Mouse (Mus musculus): Measurements from ENCODE around the gene Zfp978.
"Not testable (repeated sequence)": the region's sequence is repeated elsewhere in the genome, so short reads cannot be mapped to it uniquely, and the experiment has no call there.

Gene Zfp978

DNA sequence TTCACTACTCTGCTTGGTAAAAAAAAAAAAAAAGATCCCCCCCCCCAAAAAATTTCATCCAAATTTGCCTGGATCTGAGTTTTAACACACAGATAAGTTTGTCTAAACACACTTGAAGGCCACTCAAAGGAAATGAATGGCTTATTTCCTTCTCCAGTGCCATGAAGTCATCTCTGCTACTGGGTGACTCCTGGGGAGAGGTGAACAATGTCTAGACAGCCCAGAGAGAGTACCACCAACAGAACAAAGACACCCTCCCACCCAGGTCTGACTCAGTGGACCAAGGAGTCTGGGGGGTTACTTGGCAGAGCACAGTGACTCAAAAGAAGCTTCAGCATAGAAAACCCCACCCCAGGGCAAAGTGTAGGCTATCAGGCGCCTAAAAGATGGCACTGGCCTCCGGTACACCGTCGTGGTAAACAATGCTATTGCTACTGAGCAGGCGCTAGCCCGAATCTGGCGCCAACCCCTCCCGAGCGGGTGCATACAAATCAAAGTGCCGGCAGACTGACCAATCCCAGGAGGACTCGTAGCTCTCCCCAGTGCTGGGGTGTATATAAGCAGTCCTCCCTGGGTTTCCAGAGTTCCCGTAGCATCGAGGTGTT, 9.6 kb upstream of the Zfp978 start:
- not testable (repeated sequence) for DNase-seq

DNA sequence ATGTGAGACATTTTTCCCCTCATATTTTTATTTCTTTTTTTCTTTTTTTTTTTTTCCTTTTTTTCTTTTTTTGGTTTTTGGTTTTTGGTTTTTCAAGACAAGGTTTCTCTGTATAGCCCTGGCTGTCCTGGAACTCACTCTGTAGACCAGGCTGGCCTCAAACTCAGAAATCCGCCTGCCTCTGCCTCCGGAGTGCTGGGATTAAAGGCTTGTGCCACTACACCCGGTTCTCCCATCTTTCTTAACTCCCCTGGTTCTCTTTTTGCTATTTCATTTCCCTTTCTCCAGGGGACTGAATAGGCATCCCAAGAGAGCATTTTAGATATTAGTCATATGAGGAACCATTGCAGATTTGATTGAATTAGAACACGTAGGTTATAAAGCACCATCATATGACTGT, 7.5 kb upstream of the Zfp978 start:
- DNase-seq, result not testable (repeated sequence)

DNA sequence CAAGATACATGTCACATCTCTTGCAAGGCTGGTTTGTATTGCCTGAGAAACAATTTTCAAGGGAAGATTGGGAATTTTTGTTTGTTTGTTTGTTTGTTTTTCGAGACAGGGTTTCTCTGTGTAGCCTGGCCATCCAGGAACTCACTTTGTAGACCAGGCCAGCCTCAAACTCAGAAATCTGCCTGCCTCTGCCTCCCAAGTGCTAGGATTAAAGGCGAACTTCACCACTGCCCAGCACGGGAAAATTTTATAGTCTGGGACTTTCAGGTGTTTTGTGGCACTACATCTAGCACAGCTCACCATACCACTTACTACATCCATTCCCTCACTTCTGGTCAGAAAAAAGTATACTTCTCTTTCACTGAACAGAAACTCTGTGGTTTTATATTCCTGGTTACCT, 5.1 kb upstream of the Zfp978 start:
- not testable (repeated sequence) for DNase-seq

DNA sequence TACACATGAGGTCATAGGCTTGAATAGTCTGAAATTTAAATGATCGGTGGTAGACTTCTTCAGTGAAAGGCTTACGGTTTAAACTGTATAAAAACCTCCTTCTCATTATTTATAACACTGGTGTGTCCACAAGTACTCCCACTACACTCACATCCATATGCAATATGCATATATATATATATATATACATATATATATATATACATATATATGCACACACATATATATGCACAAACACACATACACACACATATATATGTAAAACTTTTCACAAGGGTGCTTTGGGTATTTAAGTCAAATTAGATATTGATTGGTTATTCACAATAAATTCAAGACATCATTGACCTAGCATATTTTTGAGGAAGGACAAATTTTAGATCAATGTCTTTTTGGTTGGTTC, 3.9 kb upstream of the Zfp978 start:
- DNase-seq, result not testable (repeated sequence)

DNA sequence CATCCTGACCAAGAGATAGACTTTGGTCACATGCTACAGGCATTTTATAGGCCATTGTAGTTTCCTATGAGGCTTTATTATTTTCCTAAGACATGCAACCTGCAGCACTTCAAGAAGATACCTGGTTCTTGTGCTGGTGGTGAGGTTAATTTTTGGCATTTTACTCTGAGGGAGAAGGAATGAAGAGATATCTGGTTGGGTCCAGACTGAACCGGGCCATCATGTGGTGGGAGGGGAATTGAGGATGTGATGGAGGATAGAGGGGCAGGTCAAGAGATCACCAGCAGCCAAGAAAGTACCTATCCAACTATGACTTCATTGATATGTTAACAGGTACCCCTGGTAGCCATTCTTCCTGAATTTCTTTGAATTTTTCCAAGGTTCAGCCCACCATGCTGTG, 769 bp downstream of the Zfp978 start:
- not testable (repeated sequence) for DNase-seq

DNA sequence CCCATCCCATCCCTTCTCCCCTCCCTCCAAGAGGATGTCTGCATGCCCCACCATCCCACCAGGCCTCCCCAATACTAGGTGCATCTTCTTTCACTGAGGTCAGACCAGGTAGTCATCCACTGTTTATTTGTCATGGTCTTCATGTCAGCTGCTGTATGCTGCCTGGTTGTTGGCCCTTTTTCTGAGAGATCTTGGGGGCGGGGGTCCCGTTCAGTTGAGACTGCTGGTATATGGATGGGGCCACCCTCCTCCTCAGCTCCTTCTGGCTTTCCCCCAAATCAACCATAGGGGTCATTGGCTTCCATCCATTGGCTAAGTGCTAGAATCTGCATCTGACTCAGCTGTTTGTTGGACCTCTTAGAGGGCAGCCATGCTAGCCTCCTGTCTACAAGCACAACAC, 8.5 kb downstream of the Zfp978 start:
- DNase-seq, result not testable (repeated sequence)

DNA sequence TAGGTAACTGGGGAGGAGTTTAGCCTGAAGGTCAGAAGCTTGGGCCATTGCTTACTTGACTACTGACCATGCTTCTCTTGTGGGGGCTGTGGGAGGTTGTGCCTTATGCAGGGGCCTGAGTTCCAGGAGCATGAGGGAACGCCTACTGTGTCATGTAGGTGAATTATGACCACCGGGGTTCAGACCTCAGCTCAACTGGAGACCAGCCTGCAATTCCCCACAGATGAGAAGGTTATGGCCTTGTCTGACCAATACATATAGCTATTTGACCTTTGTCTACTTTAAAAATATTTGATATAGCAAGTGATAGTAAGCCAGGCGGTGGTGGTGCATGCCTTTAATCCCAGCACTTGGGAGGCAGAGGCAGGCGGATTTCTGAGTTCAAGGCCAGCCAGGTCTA, 22.1 kb downstream of the Zfp978 start:
- not testable (repeated sequence) for DNase-seq

DNA sequence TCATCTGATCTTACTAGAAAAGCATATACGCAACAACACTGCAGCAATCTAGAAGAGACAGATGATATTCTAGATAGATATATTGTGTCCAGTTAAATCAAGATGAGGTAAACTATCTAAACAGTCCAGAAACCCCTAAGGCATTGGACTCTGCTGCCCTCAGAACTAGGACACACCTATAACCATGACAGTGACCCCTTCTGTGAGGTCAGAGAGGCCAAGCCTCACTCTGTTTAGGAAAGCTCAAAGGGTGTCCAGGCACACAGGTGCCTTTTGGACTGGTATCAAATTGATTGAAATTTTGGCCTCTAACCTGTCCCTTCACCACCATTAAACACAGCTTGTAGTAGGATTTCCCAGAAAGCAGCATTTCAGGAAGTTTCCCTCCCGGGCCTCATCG, 36.1 kb downstream of the Zfp978 start:
- not testable (repeated sequence) for DNase-seq

DNA sequence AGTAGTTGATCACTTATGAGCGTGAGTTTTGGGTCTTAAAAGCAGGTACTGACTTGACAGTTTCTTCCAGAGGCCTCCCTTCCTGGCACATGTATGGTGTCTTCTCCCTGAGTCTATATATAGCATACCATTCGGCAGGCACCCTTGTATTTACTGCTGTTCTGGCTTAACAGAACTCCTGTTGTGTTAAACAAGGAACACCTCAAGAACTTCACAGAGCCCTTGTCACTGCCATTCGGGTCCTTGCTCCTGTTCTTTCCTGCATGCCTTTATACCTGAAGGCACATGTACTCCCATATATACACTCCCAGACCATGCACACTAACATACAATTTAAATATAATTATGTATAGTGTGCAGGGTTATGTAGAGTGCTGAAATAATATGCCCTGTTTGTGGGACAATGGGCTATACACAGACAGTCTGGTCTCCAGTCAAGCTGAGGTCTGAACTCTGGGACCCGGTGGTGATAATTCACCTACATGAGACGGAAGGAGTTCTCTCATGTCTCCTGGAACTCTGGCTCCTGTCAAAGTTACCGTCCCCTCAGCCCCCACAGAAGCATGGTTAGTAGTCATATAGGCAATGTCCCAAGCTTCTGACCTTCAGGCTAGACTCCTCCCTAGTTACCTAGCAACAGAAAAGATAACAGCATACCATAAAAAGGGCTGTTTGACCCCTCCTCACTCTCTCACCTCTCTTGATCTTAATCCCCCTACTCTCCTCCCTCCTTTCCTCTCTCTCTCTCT, 37.0 kb downstream of the Zfp978 start:
- not testable (repeated sequence) for DNase-seq

DNA sequence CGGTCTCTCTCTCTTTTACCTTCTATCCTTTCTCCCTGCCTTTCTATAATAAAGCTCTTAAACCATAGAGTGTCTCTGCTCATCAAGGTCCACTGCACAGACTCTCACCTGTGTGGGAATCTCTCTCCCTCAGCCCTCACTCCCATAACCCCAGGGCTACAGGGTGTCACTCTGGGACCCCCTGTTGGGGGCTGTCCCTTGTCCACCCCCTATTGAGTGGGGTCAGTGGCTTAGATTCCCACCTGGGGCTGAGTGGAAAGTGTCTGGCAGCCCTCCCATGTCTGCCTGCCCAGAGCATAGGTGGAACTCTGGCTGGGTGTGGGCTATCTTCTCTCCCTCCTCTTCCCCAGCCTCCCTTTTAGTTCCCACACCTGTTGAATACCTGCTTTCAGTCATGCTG, 37.6 kb downstream of the Zfp978 start:
- DNase-seq, result not testable (repeated sequence)

DNA sequence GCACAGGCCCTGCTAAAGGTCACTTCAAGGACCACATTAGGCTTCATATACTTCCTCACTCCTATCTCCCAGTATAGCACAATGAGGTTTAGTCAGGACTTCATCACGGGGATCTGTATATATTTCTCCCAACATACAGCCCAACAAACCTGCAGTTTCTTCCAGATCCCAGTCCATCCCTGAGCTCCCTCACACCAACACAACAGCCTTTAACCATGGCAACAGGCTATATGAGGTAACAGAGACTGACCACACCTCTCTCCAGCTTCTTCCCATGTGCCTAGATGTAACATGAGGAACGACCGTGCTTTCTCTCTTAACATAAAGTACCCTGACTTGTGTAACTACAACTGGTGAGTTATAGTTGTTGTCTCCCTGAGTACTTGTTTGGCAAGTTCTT, 38.4 kb downstream of the Zfp978 start:
- DNase-seq, result not testable (repeated sequence)

DNA sequence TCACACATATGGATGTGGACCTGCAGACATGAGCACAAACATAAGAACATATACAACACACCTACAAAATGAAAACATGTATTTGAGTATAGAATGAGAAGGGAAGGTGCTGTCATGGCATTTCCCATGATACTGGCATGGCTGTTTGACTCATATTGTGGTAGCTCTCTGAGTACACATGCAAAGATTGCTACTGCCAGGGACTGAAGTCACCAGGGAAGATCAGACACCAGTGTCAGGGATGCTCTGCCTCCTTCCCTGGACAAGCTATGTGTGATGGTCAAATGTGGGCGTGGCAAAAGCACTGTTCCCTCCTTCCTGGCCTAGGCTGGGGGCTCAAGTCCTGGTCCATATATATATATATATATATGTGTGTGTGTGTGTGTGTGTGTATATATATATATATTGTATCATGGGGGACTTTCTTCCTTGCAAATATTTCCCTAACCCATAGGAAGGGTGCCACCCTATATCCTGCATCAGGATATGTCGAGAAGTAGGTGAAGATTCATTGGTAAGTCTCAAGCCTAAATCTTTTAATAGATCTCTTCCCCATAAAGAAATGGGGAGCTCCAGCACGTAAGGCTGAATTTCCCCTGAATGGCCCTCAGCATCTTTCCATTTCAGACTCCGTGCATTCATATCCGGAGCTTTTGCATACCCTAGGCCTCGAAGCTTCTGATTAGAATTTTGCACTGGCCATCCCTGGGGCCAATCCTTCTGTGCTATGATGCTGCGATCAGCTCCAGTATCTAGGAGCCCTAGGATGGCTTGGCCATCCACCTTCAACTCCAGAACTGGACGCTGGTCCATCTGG, 39.1 kb downstream of the Zfp978 start:
- not testable (repeated sequence) for DNase-seq

DNA sequence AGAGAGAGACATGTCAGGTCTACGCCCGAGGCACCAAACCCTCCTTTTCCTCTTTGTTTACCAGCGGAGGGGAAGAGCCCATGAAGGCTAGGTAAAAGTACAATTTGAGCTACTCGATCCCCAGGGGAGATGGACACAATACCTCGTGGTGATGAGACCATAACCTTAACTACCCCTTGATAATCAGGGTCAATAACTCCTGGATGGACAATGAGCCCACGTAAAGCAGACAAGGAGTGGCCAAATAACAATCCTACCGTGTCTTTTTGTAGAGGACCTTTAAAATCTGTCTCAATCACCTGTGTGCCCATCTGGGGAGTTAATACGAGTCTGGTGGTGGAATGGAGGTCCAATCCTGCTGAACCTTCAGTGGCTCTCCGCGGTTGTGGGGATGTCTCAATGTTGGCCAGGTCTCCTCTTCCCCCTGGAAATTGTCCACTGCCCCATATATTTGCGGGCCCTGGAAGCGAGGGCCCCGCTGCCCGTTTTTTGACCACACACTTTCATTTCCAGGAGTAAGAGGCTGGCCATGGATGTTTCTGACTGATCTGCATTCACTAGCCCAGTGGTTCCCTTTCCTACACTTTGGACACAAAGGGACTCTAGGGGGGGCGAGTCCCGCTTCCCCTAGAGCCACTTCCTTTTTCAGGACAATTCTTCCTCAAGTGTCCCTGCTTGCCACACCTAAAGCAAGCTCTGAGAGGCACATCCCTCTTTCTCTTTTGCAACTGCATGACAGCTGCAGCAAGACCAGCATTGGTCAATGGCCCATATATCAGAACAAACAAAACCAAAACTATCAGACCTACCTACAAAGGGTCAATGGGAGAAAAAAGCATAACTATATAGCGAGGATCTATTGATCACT, 40.0 kb downstream of the Zfp978 start:
- not testable (repeated sequence) for DNase-seq

DNA sequence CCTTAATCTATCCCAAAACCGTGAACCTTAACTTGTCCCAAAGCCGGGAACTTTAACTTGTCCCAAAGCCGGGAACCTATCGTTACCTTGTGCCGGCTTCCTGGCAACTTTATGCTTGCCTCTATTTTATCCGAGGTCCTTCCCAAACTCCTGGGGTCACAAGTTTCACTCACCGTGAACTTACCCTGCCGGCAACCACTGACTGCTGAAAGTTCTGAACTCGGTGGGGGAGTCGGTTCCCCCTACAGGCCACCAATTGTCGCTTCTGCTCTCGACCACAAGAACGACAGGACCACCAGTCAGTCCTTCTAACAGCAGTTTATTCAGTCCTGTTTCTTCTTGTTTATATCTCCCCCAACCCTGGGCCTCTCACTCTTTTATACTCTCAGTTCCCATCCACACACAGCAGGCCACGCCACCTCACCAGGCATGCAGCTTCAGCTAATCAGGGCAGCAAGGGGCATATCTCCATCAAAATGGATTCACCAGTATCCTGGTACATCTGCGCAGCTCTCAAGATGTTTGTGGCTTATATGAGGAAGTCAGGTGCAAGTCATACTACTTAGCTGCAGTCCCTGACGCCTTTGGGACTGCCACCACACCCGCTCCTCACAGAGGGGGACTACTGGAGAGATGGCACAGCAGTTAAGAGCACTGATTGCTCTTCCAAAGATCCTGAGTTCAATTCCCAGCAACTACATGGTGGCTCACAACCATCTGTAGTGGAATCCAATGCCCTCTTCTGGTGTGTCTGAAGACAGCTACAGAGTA, 40.8 kb downstream of the Zfp978 start:
- DNase-seq, result not testable (repeated sequence)

DNA sequence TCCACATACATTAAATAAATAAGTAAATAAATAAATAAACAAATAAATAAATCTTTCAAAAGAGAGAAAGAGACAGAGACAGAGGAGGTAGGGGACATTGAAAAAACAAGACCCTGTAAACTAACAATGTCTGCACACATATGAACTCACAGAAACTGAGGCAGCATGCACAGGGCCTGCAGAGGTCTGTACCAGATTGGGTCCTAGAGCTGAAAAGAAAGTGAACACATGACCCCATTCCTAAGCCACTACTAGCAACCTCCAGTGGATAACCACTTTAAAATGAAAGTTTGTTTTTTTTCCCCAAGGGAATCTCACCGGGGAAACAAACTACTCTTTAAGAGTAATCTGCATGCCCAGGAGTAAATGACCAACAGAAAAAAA, 41.4 kb downstream of the Zfp978 start:
- not testable (repeated sequence) for DNase-seq

DNA sequence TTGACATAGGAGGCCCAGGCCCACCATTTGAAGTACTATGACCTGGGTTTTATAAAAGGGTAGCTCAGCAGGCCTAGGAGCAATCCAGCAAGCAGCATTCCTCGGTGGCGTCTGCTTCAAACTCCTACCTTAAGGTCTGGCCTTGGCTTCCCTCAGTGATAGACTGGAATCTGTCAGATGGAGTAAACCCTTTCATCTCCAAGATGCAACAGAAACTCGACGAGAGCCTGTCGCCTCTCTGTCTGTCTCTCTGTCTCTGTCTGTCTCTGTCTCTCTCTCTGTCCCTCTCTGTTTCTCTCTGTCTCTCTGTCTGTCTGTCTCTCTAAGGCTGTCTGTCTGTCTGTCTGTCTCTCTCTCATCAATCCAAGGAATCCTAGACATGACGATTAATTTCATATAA, 42.4 kb downstream of the Zfp978 start:
- not testable (repeated sequence) for DNase-seq

DNA sequence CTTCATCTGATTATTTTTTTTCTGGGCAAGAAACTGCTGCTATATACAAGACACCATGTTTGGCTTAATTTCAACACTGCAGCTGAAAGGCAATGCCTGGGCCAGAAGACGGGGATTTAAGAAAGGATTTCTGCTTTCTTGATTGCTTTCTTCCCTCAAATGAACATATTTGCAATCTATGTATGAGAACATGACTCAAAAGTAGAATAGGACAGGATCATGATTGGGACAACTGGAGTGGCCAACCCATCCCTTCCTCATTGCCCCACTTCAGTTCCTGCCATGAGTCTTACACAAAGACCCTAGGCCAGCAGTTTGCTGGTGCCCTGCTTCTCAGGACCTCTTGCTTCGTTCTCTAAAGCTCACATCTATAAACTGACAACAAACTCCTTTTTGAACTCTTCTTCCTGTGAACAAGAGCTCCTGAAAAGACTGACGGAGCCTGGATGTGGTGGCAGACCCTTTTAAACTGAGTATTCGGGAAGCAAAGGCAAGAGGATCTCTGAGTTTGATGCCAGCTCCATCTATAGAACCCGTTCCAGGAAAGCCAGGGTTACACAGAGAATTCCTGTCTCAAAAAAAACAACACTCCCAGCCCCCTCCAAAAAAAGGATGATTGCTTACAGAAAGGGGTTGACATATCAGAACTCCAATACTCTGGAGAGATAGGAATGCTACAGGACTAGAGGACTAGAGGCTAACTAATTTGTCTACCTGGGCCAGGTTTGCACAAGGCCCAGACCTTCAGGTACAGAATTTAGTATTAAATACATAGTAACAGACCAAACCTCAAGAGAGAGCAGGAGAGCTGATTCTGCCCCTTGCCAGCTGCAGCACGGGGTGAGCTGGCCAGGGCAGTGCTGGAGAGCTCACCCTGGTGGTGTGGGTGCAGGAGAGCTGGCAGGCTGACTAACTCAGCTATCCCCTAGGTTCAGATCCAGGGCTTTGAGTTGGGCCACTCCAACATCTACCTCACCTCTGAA, 43.1 kb downstream of the Zfp978 start:
- DNase-seq, result not testable (repeated sequence)

DNA sequence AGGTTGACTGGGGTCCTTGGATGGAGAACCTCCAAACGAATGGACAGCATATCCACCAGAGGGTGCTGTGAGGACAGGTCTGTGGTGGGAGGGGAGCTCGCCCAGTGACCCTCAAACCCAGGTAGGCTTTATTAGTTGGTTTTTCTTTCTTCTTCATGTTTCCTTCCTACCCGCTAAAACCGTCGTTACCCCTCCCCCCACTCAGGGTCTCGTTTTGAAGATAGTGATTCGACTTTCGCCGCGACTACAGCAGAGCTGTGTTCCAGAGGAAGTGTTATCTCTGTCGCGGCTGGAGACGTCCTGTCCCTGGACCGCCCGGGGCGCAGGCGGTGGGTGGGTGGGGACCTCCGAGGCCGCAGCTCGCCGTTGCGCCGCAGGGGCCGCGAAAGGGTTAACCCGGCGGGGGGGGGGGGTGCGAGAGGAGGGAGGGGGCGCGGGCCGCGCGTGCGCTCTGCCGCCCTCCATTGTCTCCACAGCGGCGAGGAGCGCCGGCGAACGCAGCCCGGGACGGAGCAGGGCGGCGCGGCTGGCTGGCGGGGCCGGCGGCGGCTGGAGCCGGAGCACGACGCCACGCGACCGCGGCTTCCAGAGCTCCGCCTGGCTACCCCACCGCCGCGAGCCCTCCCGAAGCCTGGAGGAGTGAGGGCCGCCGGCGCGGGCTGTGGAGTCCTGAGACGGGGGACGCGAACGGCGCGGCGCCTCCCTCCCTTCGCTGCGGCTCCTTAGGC, 45.8 kb downstream of the Zfp978 start:
- no peak for DNase-seq

DNA sequence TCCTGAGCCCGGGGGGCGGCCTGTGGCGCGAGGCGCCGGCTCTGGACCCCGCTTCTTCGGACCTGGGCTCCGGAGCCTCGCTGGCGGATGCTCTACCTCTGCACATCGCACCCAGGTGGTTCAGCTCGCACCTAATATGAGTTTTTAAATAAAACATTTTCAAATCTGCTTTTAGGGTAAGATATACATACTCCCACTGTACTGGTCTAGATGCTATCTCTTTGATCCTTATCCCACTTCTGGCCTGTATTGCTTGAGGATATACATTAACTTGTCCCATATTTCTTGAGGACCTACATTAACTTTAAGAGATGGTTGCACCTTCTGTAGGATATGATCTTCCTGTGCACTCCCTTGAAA, 46.3 kb downstream of the Zfp978 start:
- DNase-seq, result no peak

DNA sequence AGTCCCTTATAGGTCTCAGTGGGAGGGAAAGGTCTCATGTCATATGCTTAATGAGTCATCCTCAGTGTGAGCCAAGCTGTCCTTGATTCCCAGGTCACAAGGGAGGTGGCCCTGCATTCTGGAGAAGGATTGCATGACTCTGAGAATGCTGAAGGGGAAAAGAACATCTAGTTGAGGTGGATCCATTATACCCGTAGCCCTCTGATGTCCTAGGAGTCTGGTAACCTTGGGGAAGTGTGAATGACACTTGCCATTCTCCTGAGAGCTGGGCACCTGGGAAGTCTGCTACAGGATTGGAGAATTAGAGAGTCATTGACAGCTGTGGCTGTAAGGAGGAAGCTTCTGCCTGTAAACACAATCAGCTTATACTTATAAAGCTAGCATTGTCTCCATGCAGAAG, 55.3 kb downstream of the Zfp978 start:
- not testable (repeated sequence) for DNase-seq
